ENCODE assay signal across 19 mouse cellular contexts in genomic region chr17:44060781-44061180, GRCm38 (mm10).
"Had no signal": no experiment of that assay in that cellular context is flagged by ENCODE, and none has a peak within 500 bp of the region (broad histone marks: within the 10 kb centered on the region; RNA-seq: fewer than 3 reads in every experiment).

No protein-coding gene starts in this region.

- H3K36me3 ChIP-seq: liver, embryonic 13.5 days; midbrain, embryonic 10.5 days; midbrain, embryonic 13.5 days; neural tube, embryonic 13.5 days had no signal

- DNase-seq: kidney, postnatal 25 days; layer of hippocampus, postnatal 36 days; liver, embryonic 13.5 days; lung, adult 2 months; lung, postnatal 14 days; lung, postnatal 4 days; right cerebral cortex, postnatal 14 days; right cerebral cortex, postnatal 4 days; thymus, postnatal 25 days had no signal

- H3K9me3 ChIP-seq: liver, embryonic 13.5 days; midbrain, embryonic 10.5 days; midbrain, embryonic 13.5 days; neural tube, embryonic 13.5 days had no signal

- H3K4me3 ChIP-seq: left cerebral cortex, adult 2 months; liver, embryonic 13.5 days; megakaryocyte, embryonic 14.5 days; midbrain, embryonic 10.5 days; midbrain, embryonic 13.5 days; myocyte; neural tube, embryonic 13.5 days had no signal

- H3K4me2 ChIP-seq: liver, embryonic 13.5 days; midbrain, embryonic 13.5 days; neural tube, embryonic 13.5 days had no signal

- H3K27ac ChIP-seq: kidney, postnatal 0 days; left cerebral cortex, adult 2 months; liver, embryonic 13.5 days; midbrain, embryonic 10.5 days; midbrain, embryonic 13.5 days; neural tube, embryonic 13.5 days; stomach, postnatal 0 days had no signal

- H3K4me1 ChIP-seq: liver, embryonic 13.5 days; megakaryocyte, embryonic 14.5 days; midbrain, embryonic 10.5 days; midbrain, embryonic 13.5 days; neural tube, embryonic 13.5 days had no signal

- H3K27me3 ChIP-seq: liver, embryonic 13.5 days; midbrain, embryonic 13.5 days; neural tube, embryonic 13.5 days had no signal

- H3K9ac ChIP-seq: liver, embryonic 13.5 days; midbrain, embryonic 13.5 days; neural tube, embryonic 13.5 days had no signal

- ATAC-seq: intestine, postnatal 0 days; midbrain, embryonic 13.5 days; midbrain, embryonic 16.5 days had no signal
